Mouse (Mus musculus) limb, embryonic 13.5 days (tissue): ENCODE measurements around the gene H2-DMb2. TPM values are rescaled to one million over a fixed set of nuclear protein-coding genes. Genes with fewer than 3 reads are reported as not detected.
A peak's percentile ranks its signal among the peaks of the same experiment; 100 is the strongest.

Experiments used
- ATAC-seq: fragments of 200-750 bp; cut with Nextera tagmentation; 2 replicates; pipeline ENCODE4 v1.8.0; 2017; ENCODE audit warnings: low read depth, moderate number of reproducible peaks, moderate TSS enrichment; ENCODE audit not compliant: low FRiP score
- H3K27ac ChIP-seq: fragments of 300-500 bp; sonication (generic); 2 replicates; pipeline ENCODE4 v1.5.1; 2015; ENCODE audit warnings: inconsistent platforms, mild to moderate bottlenecking, moderate library complexity
- H3K27me3 ChIP-seq: fragments of 300-500 bp; sonication (generic); 2 replicates; pipeline ENCODE4 v1.6.1; 2015; ENCODE audit warnings: mild to moderate bottlenecking, inconsistent platforms
- H3K36me3 ChIP-seq: fragments of 300-500 bp; sonication (generic); 2 replicates; pipeline ENCODE4 v1.6.1; 2015; ENCODE audit warnings: inconsistent platforms, mild to moderate bottlenecking, moderate library complexity
- H3K4me1 ChIP-seq: fragments of 300-500 bp; sonication (generic); 2 replicates; pipeline ENCODE4 v1.6.1; 2015; ENCODE audit warnings: inconsistent platforms
- H3K4me2 ChIP-seq: fragments of 300-500 bp; sonication (generic); replicated peaks from 2 replicates; pipeline ENCODE4 v1.6.1; 2015; ENCODE audit warnings: inconsistent platforms, mild to moderate bottlenecking, moderate library complexity
- H3K4me3 ChIP-seq: fragments of 300-500 bp; sonication (generic); 2 replicates; pipeline ENCODE4 v1.5.1; 2015; ENCODE audit warnings: moderate library complexity, mild to moderate bottlenecking, inconsistent platforms
- H3K9ac ChIP-seq: fragments of 300-500 bp; sonication (generic); 2 replicates; pipeline ENCODE4 v1.6.1; 2015; ENCODE audit warnings: mild to moderate bottlenecking, inconsistent platforms
- H3K9me3 ChIP-seq: fragments of 300-500 bp; sonication (generic); 2 replicates; pipeline ENCODE4 v1.6.1; 2016; ENCODE audit warnings: inconsistent platforms
- WGBS: fragments of 180-500 bp; shearing (Covaris S2); methylation state at CpG from one replicate; pipeline ENCODE4 v1.1.7; 2015; 5-methylcytosine and 5-hydroxymethylcytosine counted together
- polyA plus RNA-seq: library from polyadenylated mRNA; unstranded; fragments of >200 nt; fragmentation: Nextera tagmentation; extraction: Ambion mirVana; gene quantifications from 2 replicates; pipeline ENCODE4 v1.2.1, GENCODE M21; 2015

Gene H2-DMb2
- polyA plus RNA-seq, 1 experiment from 2014 or later = 0.38 TPM

GRCm38 (mm10) chr17:34174075-34174474 lies 31.0 kb downstream of the H2-DMb2 start:
- 68% methylated on average over 1 of the region's 1 CpGs for WGBS
- Histone ChIP-seq H3K4me1 (no peaks in the 10 kb centered on the region), H3K9me3 (peaks cover 18% of the 10 kb centered on the region), H3K4me2 (no peak overlapping the region), H3K4me3 (no peak overlapping the region), H3K27ac (no peak overlapping the region), H3K9ac (no peak overlapping the region), H3K36me3 (no peaks in the 10 kb centered on the region), H3K27me3 (no peaks in the 10 kb centered on the region)
- no peak for ATAC-seq

GRCm38 (mm10) chr17:34177179-34177578 lies 34.1 kb downstream of the H2-DMb2 start:
- Histone ChIP-seq H3K4me2 (no peak overlapping the region), H3K36me3 (no peaks in the 10 kb centered on the region), H3K9ac (no peak overlapping the region), H3K27ac (no peak overlapping the region), H3K4me1 (no peaks in the 10 kb centered on the region), H3K9me3 (peaks cover 16% of the 10 kb centered on the region), H3K4me3 (no peak overlapping the region), H3K27me3 (peaks cover 4% of the 10 kb centered on the region; the same call in 1 of the 2 replicates)
- no peak for ATAC-seq
- 78% methylated on average over 4 of the region's 4 CpGs for WGBS

- Histone ChIP-seq H3K9me3 (peaks cover 10% of the 10 kb centered on the region; the same call in 1 of the 2 replicates), H3K36me3 (no peaks in the 10 kb centered on the region), H3K27ac (no peak overlapping the region), H3K4me1 (no peaks in the 10 kb centered on the region), H3K9ac (no peak overlapping the region), H3K4me3 (no peak overlapping the region), H3K4me2 (no peak overlapping the region), H3K27me3 (peaks cover 15% of the 10 kb centered on the region)
- WGBS = 58% methylated on average over 6 of the region's 6 CpGs
- no peak for ATAC-seq
Observed at GRCm38 (mm10) chr17:34179019-34179418, 35.9 kb downstream of the H2-DMb2 start.

- no peak overlapping the region for H3K9ac ChIP-seq
- H3K9me3 ChIP-seq = peaks cover 10% of the 10 kb centered on the region; the same call in 1 of the 2 replicates
- no peak for ATAC-seq
- no peak overlapping the region for H3K4me2 ChIP-seq
- no peak overlapping the region for H3K4me3 ChIP-seq
- WGBS = 67% methylated on average over 13 of the region's 13 CpGs
- H3K36me3 ChIP-seq = no peaks in the 10 kb centered on the region
- H3K27ac ChIP-seq = no peak overlapping the region
- H3K27me3 ChIP-seq = peaks cover 26% of the 10 kb centered on the region
- H3K4me1 ChIP-seq = no peaks in the 10 kb centered on the region
Observed at GRCm38 (mm10) chr17:34179913-34180859, 37.1 kb downstream of the H2-DMb2 start.

GRCm38 (mm10) chr17:34183564-34184219 lies 40.6 kb downstream of the H2-DMb2 start:
- no peaks in the 10 kb centered on the region for H3K9me3 ChIP-seq

GRCm38 (mm10) chr17:34185526-34185925 lies 42.4 kb downstream of the H2-DMb2 start:
- H3K9me3 ChIP-seq = no peaks in the 10 kb centered on the region
- 89% methylated on average over 9 of the region's 9 CpGs for WGBS
- H3K4me3 ChIP-seq = no peak overlapping the region
- peaks cover 69% of the 10 kb centered on the region for H3K27me3 ChIP-seq
- H3K27ac ChIP-seq = no peak overlapping the region
- H3K9ac ChIP-seq = no peak overlapping the region
- ATAC-seq = no peak
- peaks cover 12% of the 10 kb centered on the region for H3K4me1 ChIP-seq
- H3K4me2 ChIP-seq = no peak overlapping the region
- no peaks in the 10 kb centered on the region for H3K36me3 ChIP-seq

More at GRCm38 (mm10) chr17:34183564-34184219, 40.6 kb downstream of the H2-DMb2 start:
- H3K4me2 ChIP-seq = no peak overlapping the region
- H3K4me1 ChIP-seq = peaks cover 12% of the 10 kb centered on the region
- no peak overlapping the region for H3K4me3 ChIP-seq
- no peaks in the 10 kb centered on the region for H3K36me3 ChIP-seq
- no peak for ATAC-seq
- no peak overlapping the region for H3K27ac ChIP-seq
- peaks cover 51% of the 10 kb centered on the region for H3K27me3 ChIP-seq
- WGBS = 75% methylated on average over 15 of the region's 15 CpGs
- H3K9ac ChIP-seq = no peak overlapping the region

- Histone ChIP-seq H3K4me1 (peaks cover 12% of the 10 kb centered on the region), H3K4me3 (peak overlapping the region; percentile 58), H3K9me3 (no peaks in the 10 kb centered on the region), H3K4me2 (peak overlapping the region; percentile 94), H3K27me3 (peaks cover 78% of the 10 kb centered on the region), H3K27ac (no peak overlapping the region), H3K36me3 (no peaks in the 10 kb centered on the region), H3K9ac (peak overlapping the region; percentile 61)
- 2% methylated on average over 14 of the region's 14 CpGs for WGBS
- peak; percentile 57; the same call in 1 of the 2 replicates for ATAC-seq
Observed at GRCm38 (mm10) chr17:34186885-34187260, 43.8 kb downstream of the H2-DMb2 start.

GRCm38 (mm10) chr17:34187261-34187916 lies 44.3 kb downstream of the H2-DMb2 start, which contains the start of the genes Tap1 and Psmb9:
Gene Tap1 (plus strand): TSS chr17:34187553.
Gene Psmb9 (minus strand): TSS chr17:34187764.
- ATAC-seq = peak; percentile 98
- peaks cover 84% of the 10 kb centered on the region for H3K27me3 ChIP-seq

GRCm38 (mm10) chr17:34188010-34188409 lies 44.9 kb downstream of the H2-DMb2 start:
- Histone ChIP-seq H3K36me3 (no peaks in the 10 kb centered on the region), H3K4me3 (peak overlapping the region; percentile 58), H3K9me3 (no peaks in the 10 kb centered on the region), H3K27ac (no peak overlapping the region), H3K27me3 (peaks cover 88% of the 10 kb centered on the region), H3K9ac (peak overlapping the region; percentile 74), H3K4me2 (peak overlapping the region; percentile 94), H3K4me1 (peaks cover 12% of the 10 kb centered on the region)
- no peak for ATAC-seq
- WGBS = 4% methylated on average over 20 of the region's 20 CpGs

More at GRCm38 (mm10) chr17:34187261-34187916, 44.3 kb downstream of the H2-DMb2 start, which contains the start of the genes Tap1 and Psmb9:
- Histone ChIP-seq H3K4me2 (peak within 1 kb of the TSS; percentile 94), H3K36me3 (no peaks in the 10 kb centered on the region), H3K27ac (peak within 1 kb of the TSS; percentile 39; the same call in 1 of the 2 replicates), H3K4me1 (peaks cover 12% of the 10 kb centered on the region), H3K9me3 (no peaks in the 10 kb centered on the region), H3K9ac (peak within 1 kb of the TSS; percentile 74), H3K4me3 (peak within 1 kb of the TSS; percentile 58)
- WGBS = under 1% methylated on average over 46 of the region's 46 CpGs

GRCm38 (mm10) chr17:34188986-34189385 lies 45.9 kb downstream of the H2-DMb2 start:
- Histone ChIP-seq H3K36me3 (no peaks in the 10 kb centered on the region), H3K27me3 (peaks cover 88% of the 10 kb centered on the region), H3K4me2 (no peak overlapping the region), H3K9ac (no peak overlapping the region), H3K27ac (no peak overlapping the region), H3K9me3 (no peaks in the 10 kb centered on the region), H3K4me3 (no peak overlapping the region), H3K4me1 (peaks cover 12% of the 10 kb centered on the region)
- no peak for ATAC-seq
- 58% methylated on average over 6 of the region's 6 CpGs for WGBS

- WGBS = 24% methylated on average over 16 of the region's 16 CpGs
- Histone ChIP-seq H3K36me3 (no peaks in the 10 kb centered on the region), H3K9ac (no peak overlapping the region), H3K4me1 (peaks cover 16% of the 10 kb centered on the region), H3K27ac (no peak overlapping the region), H3K27me3 (peaks cover 96% of the 10 kb centered on the region), H3K4me3 (no peak overlapping the region), H3K4me2 (no peak overlapping the region), H3K9me3 (no peaks in the 10 kb centered on the region; the same call in 1 of the 2 replicates)
- ATAC-seq = no peak
Observed at GRCm38 (mm10) chr17:34192852-34193251, 49.7 kb downstream of the H2-DMb2 start.
